Comparison of ENCODE assay signal across 8 mouse cellular contexts in genomic region chr17:73107158-73108157, GRCm38 (mm10). TPM values are rescaled to one million over a fixed set of nuclear protein-coding genes. Genes with fewer than 3 reads are reported as not detected.
A peak's percentile ranks its signal among the peaks of the same experiment; 100 is the strongest.
DNase-seq lines count a peak whose midpoint lies in the region; ATAC-seq and TF ChIP-seq lines count a peak whose summit lies in the region.

Lclat1 (plus strand) TSS chr17:73107985.

- DNase-seq in gastrocnemius, postnatal 10 days: peak; percentile 92
- DNase-seq in induced T-regulatory cell, adult 2 months (ENCODE audit: low read depth): peak; percentile 98
- peak; percentile 91 to 96 for DNase-seq in left cerebral cortex, adult 9 months (ENCODE audit: low spot score in 2 of 2)
- DNase-seq in right cerebral cortex, postnatal 14 days: peak; percentile 95
- DNase-seq in urinary bladder, postnatal 36 days (ENCODE audit: low spot score in 2 of 2): peak; percentile 83 to 94

- no peak for TF ChIP-seq CTCF in cortical plate, adult 2 months (IDR thresholded peaks at IDR 0.05; ENCODE audit: extremely low read depth, insufficient read depth, low read length)

- peak; percentile 53 for TF ChIP-seq POLR2A in cortical plate, adult 2 months (IDR thresholded peaks at IDR 0.05; ENCODE audit: extremely low read depth, insufficient read depth, low read length)

- peak; percentile 96 for ATAC-seq in activated CD4-positive, CD25-positive, alpha-beta regulatory T cell, adult 4 months
- peak; percentile 98 for ATAC-seq in megakaryocyte progenitor cell, adult 5-6 weeks (replicated peaks; ENCODE audit: poor library complexity)

- peak within 1 kb of the TSS; percentile 50 for H3K4me3 ChIP-seq in cortical plate, adult 2 months (ENCODE audit: insufficient read depth, low read length)

- H3K27ac ChIP-seq in cortical plate, adult 2 months (ENCODE audit: insufficient read depth, low read length): peak within 1 kb of the TSS; percentile 18

- no peaks in the 10 kb centered on the region for H3K4me1 ChIP-seq in cortical plate, adult 2 months (ENCODE audit: control insufficient read depth, insufficient read depth, low read length)

RNA-seq across cellular contexts. Expression of gene Lclat1, which starts in this region (rescaled TPM):
- 10 to 100 TPM; 44.4 to 55.0 TPM for polyA plus RNA-seq in activated CD4-positive, CD25-positive, alpha-beta regulatory T cell, adult 4 months (2017; shearing (Covaris generic))
- 19.6 and 21.1 TPM in 2 replicates for polyA plus RNA-seq in cortical plate, adult 2 months (2012; rRNA removed)
- 10 to 100 TPM; 15.9 to 17.4 TPM for total RNA-seq in gastrocnemius, postnatal 10 days (2021)
- total RNA-seq in megakaryocyte progenitor cell, adult 5-6 weeks (2015): 25.8 and 29.4 TPM in 2 replicates
- 8.8 and 10.0 TPM in 2 replicates for total RNA-seq in megakaryocyte progenitor cell, adult 5-6 weeks (2017)

Comparison
In these comparisons a context has a peak if more than half of its experiments do, and no peak if none do; other contexts are left out.
1. Peak in every context shown above with its lines: DNase-seq, ATAC-seq, H3K4me3 ChIP-seq and H3K27ac ChIP-seq.